Mouse (Mus musculus) left cerebral cortex, adult 2 months (tissue): Measurements from ENCODE around the gene Rpain. TPM values are rescaled to one million over a fixed set of nuclear protein-coding genes. Genes with fewer than 3 reads are reported as not detected.
A peak's percentile ranks its signal among the peaks of the same experiment; 100 is the strongest.

ENCODE experiments used
- DNase-seq, 2 experiments: peaks; one replicate each; pipeline ENCODE4 v3.0.0; 2021 to 2022; ENCODE audit warnings: low spot score in 2 of 2, mixed read lengths in 1 of 2; ENCODE audit errors: extremely low spot score in 1 of 2
- H3K27ac ChIP-seq: fragments of 200-600 bp; 2 replicates; pipeline ENCODE4 v1.8.1; 2022
- H3K4me3 ChIP-seq: fragments of 200-600 bp; 2 replicates; pipeline ENCODE4 v1.8.1; 2022
- CTCF ChIP-seq: fragments of 200-600 bp; IDR thresholded peaks from 2 replicates; pipeline ENCODE4 v1.8.1; 2022; ENCODE audit warnings: antibody characterized with exemption, mild to moderate bottlenecking, moderate library complexity
- intact Hi-C: fragments of 180-260 bp; cut with DNase I; formaldehyde crosslinking; loops from one replicate; pipeline ENCODE4 v1.15.1; 2025
- total RNA-seq, 2 experiments: library from RNA; stranded (reverse); gene quantifications; 2 replicates each; pipeline ENCODE4 v1.2.3; 2021

The Rpain gene
- total RNA-seq, 2 experiments from 2014 or later = 34.0 to 40.5 TPM

- no peak for DNase-seq
- peak overlapping the region; percentile 77 for H3K27ac ChIP-seq
Observed at GRCm38 (mm10) chr11:71003611-71004315, 33.8 kb downstream of the Rpain start.

GRCm38 (mm10) chr11:71004316-71004773 is 34.3 kb downstream of the Rpain start, which contains the start of gene Dhx33:
TSS of gene Dhx33 (minus strand) at chr11:71004437.
- peak within 1 kb of the TSS; percentile 77 for H3K27ac ChIP-seq
- intact Hi-C loops = loop anchor here (1.0 to 5.0 kb wide), 3 partner anchors 15 to 48 kb away; partner anchors contain the start of genes Derl2 and Mis12
- H3K4me3 ChIP-seq = peak within 1 kb of the TSS; percentile 82
- peak; percentile 96 to 97 for DNase-seq
- peak; percentile 55 for TF ChIP-seq CTCF

More at GRCm38 (mm10) chr11:71003611-71004315, 33.8 kb downstream of the Rpain start:
- peak overlapping the region; percentile 82 for H3K4me3 ChIP-seq
- TF ChIP-seq CTCF = no peak
- intact Hi-C loops = loop anchor here (1.0 to 5.0 kb wide), 3 partner anchors 16 to 49 kb away; partner anchors contain the start of genes Derl2 and Mis12

GRCm38 (mm10) chr11:71005046-71005445 is 35.0 kb downstream of the Rpain start:
- Histone ChIP-seq H3K4me3 (peak overlapping the region; percentile 82), H3K27ac (peak overlapping the region; percentile 66)
- TF ChIP-seq CTCF = no peak
- DNase-seq = no peak
- intact Hi-C loops = no loop called here

GRCm38 (mm10) chr11:71007026-71007425 is 37.0 kb downstream of the Rpain start:
- H3K4me3 ChIP-seq = no peak overlapping the region
- no peak for TF ChIP-seq CTCF
- no peak overlapping the region for H3K27ac ChIP-seq
- DNase-seq = no peak
- intact Hi-C loops = no loop called here

GRCm38 (mm10) chr11:71007831-71008230 is 37.8 kb downstream of the Rpain start:
- Histone ChIP-seq H3K4me3 (no peak overlapping the region), H3K27ac (no peak overlapping the region)
- intact Hi-C loops = no loop called here
- TF ChIP-seq CTCF = no peak
- no peak for DNase-seq

GRCm38 (mm10) chr11:71008321-71008720 is 38.3 kb downstream of the Rpain start:
- TF ChIP-seq CTCF = no peak
- no peak overlapping the region for H3K27ac ChIP-seq
- H3K4me3 ChIP-seq = no peak overlapping the region
- DNase-seq = no peak
- intact Hi-C loops = no loop called here

GRCm38 (mm10) chr11:71012743-71013142 is 42.7 kb downstream of the Rpain start:
- H3K27ac ChIP-seq = no peak overlapping the region
- no peak overlapping the region for H3K4me3 ChIP-seq
- no peak for DNase-seq
- intact Hi-C loops = no loop called here
- TF ChIP-seq CTCF = no peak

- no peak for DNase-seq
- H3K27ac ChIP-seq = no peak overlapping the region
- no peak overlapping the region for H3K4me3 ChIP-seq
- intact Hi-C loops = no loop called here
- no peak for TF ChIP-seq CTCF
Observed at GRCm38 (mm10) chr11:71017051-71017450, 47.0 kb downstream of the Rpain start.

- no peak for DNase-seq
- peak overlapping the region; percentile 90 for H3K27ac ChIP-seq
- peak overlapping the region; percentile 78 for H3K4me3 ChIP-seq
- no peak for TF ChIP-seq CTCF
- intact Hi-C loops = loop anchor here (1.0 kb wide), 1 partner anchor 14 kb away; the partner anchor contains the start of gene Dhx33
Observed at GRCm38 (mm10) chr11:71018416-71019200, 48.6 kb downstream of the Rpain start.

- intact Hi-C loops = loop anchor here (1.0 kb wide), 1 partner anchor 15 kb away; the partner anchor contains the start of gene Dhx33
- Histone ChIP-seq H3K27ac (peak within 1 kb of the TSS; percentile 90), H3K4me3 (peak within 1 kb of the TSS; percentile 78)
- TF ChIP-seq CTCF = no peak; the same call in 1 of the 2 replicates
- DNase-seq = peak; percentile 96 to 99
Observed at GRCm38 (mm10) chr11:71019201-71020068, 49.4 kb downstream of the Rpain start, which contains the start of the genes Mis12 and Derl2. TSS of gene Mis12 (plus strand) at chr11:71019611. TSS of gene Derl2 (minus strand) at chr11:71019841.

Other genes with a start within 250 kb of the Rpain start
- 10 to 100 TPM; 18.2 to 19.5 TPM for gene Zfp3, start 206.0 kb upstream of the Rpain start, total RNA-seq
- gene Scimp, start 157.6 kb upstream of the Rpain start, total RNA-seq = not detected
- gene Rabep1, start 125.4 kb upstream of the Rpain start, total RNA-seq = 100 to 1,000 TPM; 125 to 132 TPM
- 10 to 100 TPM; 53.2 to 55.8 TPM for gene Nup88, start 240 bp upstream of the Rpain start, total RNA-seq
- 10 to 100 TPM; 83.8 to 93.9 TPM for gene C1qbp, start 12.8 kb downstream of the Rpain start, total RNA-seq
- 10 to 100 TPM; 27.6 to 34.1 TPM for gene Dhx33, start 34.2 kb downstream of the Rpain start, total RNA-seq
- 10 to 100 TPM; 18.6 to 18.9 TPM for gene Mis12, start 49.4 kb downstream of the Rpain start, total RNA-seq
- gene Derl2, start 49.6 kb downstream of the Rpain start, total RNA-seq = 10 to 100 TPM; 22.2 to 24.5 TPM
- gene 6330403K07Rik, start 63.3 kb downstream of the Rpain start, total RNA-seq = 100 to 1,000 TPM; 254 to 260 TPM
- gene Nlrp1a, start 174.5 kb downstream of the Rpain start, total RNA-seq = under 1 TPM; 0.45 to 0.47 TPM